ENCODE assay signal across 13 mouse cellular contexts in the genomic region with DNA sequence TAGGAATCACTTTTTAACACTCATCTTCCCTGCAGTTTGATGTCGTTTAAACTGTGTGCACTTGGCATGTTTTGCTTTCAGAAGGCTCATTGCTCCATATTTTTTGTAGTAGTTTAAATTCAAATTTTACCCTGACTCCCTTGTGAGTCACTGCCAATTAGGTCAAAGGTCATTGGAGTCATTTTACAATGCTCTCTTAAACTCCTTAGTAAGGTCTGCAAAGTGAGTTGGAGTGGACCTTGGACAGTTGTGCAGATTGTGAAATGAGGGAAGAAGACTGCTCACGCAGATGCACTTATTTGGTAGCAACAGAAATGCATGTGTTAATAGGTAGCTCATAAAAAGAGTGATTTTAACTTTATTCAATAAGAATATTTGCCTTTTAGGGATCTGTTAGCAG. TPM values are rescaled to one million over a fixed set of nuclear protein-coding genes. Genes with fewer than 3 reads are reported as not detected.
DNase-seq lines count a peak whose midpoint lies in the region.
"Had no signal": no experiment of that assay in that cellular context is flagged by ENCODE, and none has a peak within 500 bp of the region (broad histone marks: within the 10 kb centered on the region; RNA-seq: fewer than 3 reads in every experiment).

No protein-coding gene starts in this region.

- DNase-seq in adrenal gland, adult 2 months = peak; percentile 58
- DNase-seq in adrenal gland, postnatal 25 days = no peak
- DNase-seq in kidney, adult 8-10 months = peak; percentile 49 to 78
- DNase-seq in kidney, postnatal 4 days = no peak
- DNase-seq in lung, postnatal 36 days = peak; percentile 19
- no peak for DNase-seq in lung, adult 18-20 months
- DNase-seq in cerebellum, adult 11 months = no peak
- no peak for DNase-seq in heart, postnatal 4 days
- DNase-seq: cerebellum, postnatal 14 days; gastrocnemius, postnatal 36 days; heart, postnatal 14 days; right cerebral cortex, adult 18-20 months had no signal

RNA-seq across cellular contexts. Expression of gene Hif1a, which starts 3.9 kb away (rescaled TPM):
- 10 to 100 TPM; 58.1 to 58.5 TPM for total RNA-seq in adrenal gland, adult 2 months (2021)
- 31.6 and 42.5 TPM in 2 replicates for polyA plus RNA-seq in adrenal gland, adult 2 months (2012; rRNA removed)
- total RNA-seq in adrenal gland, postnatal 25 days (2021) = 65.6 and 67.1 TPM in 2 replicates
- total RNA-seq in heart, postnatal 4 days (2021) = 100 to 1,000 TPM; 151 to 159 TPM

RNA-seq across cellular contexts. Expression of gene Gm49321, which starts 32.4 kb away (rescaled TPM):
- 1 to 10 TPM; 5.6 to 7.4 TPM for total RNA-seq in adrenal gland, adult 2 months (2021)
- not detected in 2 replicates for polyA plus RNA-seq in adrenal gland, adult 2 months (2012; rRNA removed)
- 5.8 and 11.0 TPM in 2 replicates for total RNA-seq in adrenal gland, postnatal 25 days (2021)
- total RNA-seq in heart, postnatal 4 days (2021) = 1 to 10 TPM; 7.1 to 7.6 TPM
- polyA plus RNA-seq: macrophage had no signal

RNA-seq across cellular contexts. Expression of gene Snapc1, which starts 59.2 kb away (rescaled TPM):
- total RNA-seq in adrenal gland, adult 2 months (2021) = 10 to 100 TPM; 16.9 to 18.2 TPM
- polyA plus RNA-seq in adrenal gland, adult 2 months (2012; rRNA removed) = 12.5 and 15.4 TPM in 2 replicates
- total RNA-seq in adrenal gland, postnatal 25 days (2021) = 13.1 and 24.1 TPM in 2 replicates
- 10 to 100 TPM; 10.7 to 11.2 TPM for total RNA-seq in heart, postnatal 4 days (2021)

Comparison
In these comparisons a context has a peak if more than half of its experiments do, and no peak if none do; other contexts are left out.
1. DNase-seq: peak in adrenal gland, adult 2 months (single experiment), kidney, adult 8-10 months (2 of 2) and lung, postnatal 36 days (single experiment); none in adrenal gland, postnatal 25 days (single experiment), kidney, postnatal 4 days (0 of 2), lung, adult 18-20 months (0 of 2), cerebellum, adult 11 months (single experiment) and heart, postnatal 4 days (single experiment).